Comparison of ENCODE assay signal across 41 mouse cellular contexts in the genomic region with DNA sequence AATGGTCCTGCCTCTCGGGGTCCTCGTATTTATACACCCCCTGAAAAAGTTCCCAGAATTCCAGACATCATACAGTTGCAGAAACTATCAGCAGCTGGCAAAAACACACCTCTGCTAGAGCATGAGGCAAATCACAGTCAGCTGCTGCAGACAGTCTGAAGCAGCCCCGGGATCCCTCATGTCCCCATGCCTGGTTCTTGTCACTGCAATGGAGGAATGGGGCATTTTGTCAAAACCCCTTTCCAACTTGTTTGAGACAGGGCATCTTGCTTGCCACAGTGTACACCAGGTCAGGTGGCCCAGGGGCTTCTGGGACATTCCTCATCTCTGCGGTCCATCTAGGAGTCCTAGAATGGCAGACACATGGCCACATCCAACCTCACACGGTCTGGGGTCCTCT. TPM values are rescaled to one million over a fixed set of nuclear protein-coding genes. Genes with fewer than 3 reads are reported as not detected.
"Had no signal": no experiment of that assay in that cellular context is flagged by ENCODE, and none has a peak within 500 bp of the region (broad histone marks: within the 10 kb centered on the region; RNA-seq: fewer than 3 reads in every experiment).

No protein-coding gene starts in this region.

- DNase-seq: forebrain, postnatal 0 days; gastrocnemius, postnatal 14 days; gastrocnemius, postnatal 36 days; heart, adult 18-20 months; heart, postnatal 14 days; kidney, adult 11 months; kidney, adult 2 months; kidney, adult 9 months; kidney, postnatal 14 days; layer of hippocampus, adult 9-11 months; layer of hippocampus, postnatal 36 days; left cerebral cortex, postnatal 4 days had no signal

- H3K27me3 ChIP-seq: heart, embryonic 13.5 days; heart, embryonic 15.5 days; hindbrain, embryonic 13.5 days; hindbrain, embryonic 15.5 days; kidney, embryonic 15.5 days; limb, embryonic 13.5 days; limb, embryonic 15.5 days; liver, embryonic 12.5 days had no signal

- H3K36me3 ChIP-seq: heart, embryonic 15.5 days; limb, embryonic 15.5 days had no signal

- ATAC-seq: forebrain, postnatal 0 days; hindbrain, postnatal 0 days; intestine, embryonic 16.5 days; liver, embryonic 12.5 days had no signal

- H3K4me3 ChIP-seq: heart, embryonic 13.5 days; heart, embryonic 15.5 days; hindbrain, embryonic 13.5 days; hindbrain, embryonic 15.5 days; kidney, embryonic 15.5 days; limb, embryonic 13.5 days; limb, embryonic 15.5 days; liver, embryonic 12.5 days had no signal

- H3K9ac ChIP-seq: forebrain, postnatal 0 days; heart, embryonic 13.5 days; heart, embryonic 15.5 days; hindbrain, embryonic 13.5 days; hindbrain, embryonic 15.5 days; kidney, embryonic 15.5 days; limb, embryonic 13.5 days; limb, embryonic 15.5 days; liver, embryonic 12.5 days had no signal

- H3K27ac ChIP-seq: heart, embryonic 13.5 days; heart, embryonic 15.5 days; hindbrain, embryonic 13.5 days; hindbrain, embryonic 15.5 days; hindbrain, postnatal 0 days; kidney, embryonic 15.5 days; kidney, postnatal 0 days; limb, embryonic 13.5 days; limb, embryonic 15.5 days; liver, embryonic 12.5 days had no signal

- H3K4me2 ChIP-seq: heart, embryonic 11.5 days; heart, embryonic 13.5 days; heart, embryonic 15.5 days; hindbrain, embryonic 13.5 days; hindbrain, embryonic 15.5 days; kidney, embryonic 15.5 days; limb, embryonic 13.5 days; limb, embryonic 15.5 days; liver, embryonic 12.5 days had no signal

- H3K9me3 ChIP-seq: heart, embryonic 15.5 days; hindbrain, embryonic 15.5 days; limb, embryonic 15.5 days; liver, embryonic 12.5 days had no signal

- H3K4me1 ChIP-seq: heart, embryonic 13.5 days; heart, embryonic 15.5 days; hindbrain, embryonic 13.5 days; hindbrain, embryonic 15.5 days; kidney, embryonic 15.5 days; limb, embryonic 13.5 days; limb, embryonic 15.5 days; liver, embryonic 12.5 days had no signal

RNA-seq across cellular contexts. Expression of a gene that starts 13.4 kb away (rescaled TPM):
- total RNA-seq: forebrain, postnatal 0 days; gastrocnemius, adult 18-20 months; gastrocnemius, adult 8-10 months; gastrocnemius, postnatal 14 days; gastrocnemius, postnatal 36 days; heart, adult 18-20 months; heart, adult 8-10 months; heart, postnatal 14 days; hematopoietic stem cell, adult 5-6 weeks; hindbrain, postnatal 0 days; layer of hippocampus, adult 18-20 months; layer of hippocampus, adult 8-10 months; layer of hippocampus, postnatal 14 days; layer of hippocampus, postnatal 36 days; left cerebral cortex, adult 18-20 months; left cerebral cortex, adult 8-10 months; left cerebral cortex, postnatal 10 days; left cerebral cortex, postnatal 25 days; left cerebral cortex, postnatal 4 days had no signal
- polyA plus RNA-seq: forebrain, postnatal 0 days; gonadal fat pad, adult 2 months; heart, embryonic 15.5 days; heart, postnatal 0 days; hindbrain, embryonic 11.5 days; hindbrain, embryonic 13.5 days; hindbrain, postnatal 0 days; limb, embryonic 11.5 days; limb, embryonic 13.5 days; limb, embryonic 15.5 days had no signal

RNA-seq across cellular contexts. Expression of a gene that starts 52.9 kb away (rescaled TPM):
- total RNA-seq: forebrain, postnatal 0 days; gastrocnemius, adult 18-20 months; gastrocnemius, adult 8-10 months; gastrocnemius, postnatal 14 days; gastrocnemius, postnatal 36 days; heart, adult 18-20 months; heart, adult 8-10 months; heart, postnatal 14 days; hematopoietic stem cell, adult 5-6 weeks; hindbrain, postnatal 0 days; layer of hippocampus, adult 18-20 months; layer of hippocampus, adult 8-10 months; layer of hippocampus, postnatal 14 days; layer of hippocampus, postnatal 36 days; left cerebral cortex, adult 18-20 months; left cerebral cortex, adult 8-10 months; left cerebral cortex, postnatal 10 days; left cerebral cortex, postnatal 25 days; left cerebral cortex, postnatal 4 days had no signal
- polyA plus RNA-seq: forebrain, postnatal 0 days; gonadal fat pad, adult 2 months; heart, embryonic 11.5 days; heart, embryonic 13.5 days; heart, embryonic 15.5 days; heart, postnatal 0 days; hindbrain, embryonic 11.5 days; hindbrain, embryonic 13.5 days; hindbrain, embryonic 15.5 days; hindbrain, postnatal 0 days; intestine, embryonic 14.5 days; intestine, embryonic 16.5 days; kidney, adult 2 months; kidney, embryonic 15.5 days; kidney, postnatal 0 days; large intestine, adult 2 months; limb, embryonic 11.5 days; limb, embryonic 13.5 days; limb, embryonic 15.5 days; liver, embryonic 12.5 days had no signal
